Comparison of ENCODE assay signal across 10 mouse cellular contexts in genomic region chrX:68554031-68554430, GRCm38 (mm10).
"Had no signal": no experiment of that assay in that cellular context is flagged by ENCODE, and none has a peak within 500 bp of the region (broad histone marks: within the 10 kb centered on the region; RNA-seq: fewer than 3 reads in every experiment).

No protein-coding gene starts in this region.

- DNase-seq: kidney, postnatal 14 days; left cerebral cortex, postnatal 4 days; lung, adult 18-20 months; right cerebral cortex, postnatal 14 days; thymus, postnatal 4 days had no signal

- H3K36me3 ChIP-seq: kidney, embryonic 15.5 days; limb, embryonic 13.5 days; midbrain, embryonic 13.5 days; neural tube, embryonic 13.5 days had no signal

- H3K4me3 ChIP-seq: kidney, embryonic 15.5 days; limb, embryonic 13.5 days; midbrain, embryonic 13.5 days; neural tube, embryonic 13.5 days had no signal

- H3K27me3 ChIP-seq: kidney, embryonic 15.5 days; limb, embryonic 13.5 days; midbrain, embryonic 13.5 days; neural tube, embryonic 13.5 days had no signal

- H3K9me3 ChIP-seq: kidney, embryonic 15.5 days; limb, embryonic 13.5 days; midbrain, embryonic 13.5 days; neural tube, embryonic 13.5 days had no signal

- H3K4me2 ChIP-seq: kidney, embryonic 15.5 days; limb, embryonic 13.5 days; midbrain, embryonic 13.5 days; neural tube, embryonic 13.5 days had no signal

- ATAC-seq: midbrain, embryonic 13.5 days had no signal

- H3K27ac ChIP-seq: kidney, embryonic 15.5 days; limb, embryonic 13.5 days; liver, embryonic 14.5 days; midbrain, embryonic 13.5 days; neural tube, embryonic 13.5 days had no signal

- H3K4me1 ChIP-seq: kidney, embryonic 15.5 days; limb, embryonic 13.5 days; midbrain, embryonic 13.5 days; neural tube, embryonic 13.5 days had no signal

- H3K9ac ChIP-seq: kidney, embryonic 15.5 days; limb, embryonic 13.5 days; liver, embryonic 14.5 days; midbrain, embryonic 13.5 days; neural tube, embryonic 13.5 days had no signal
